Mouse (Mus musculus) intestine, embryonic 15.5 days (tissue): ENCODE data around the gene Ptprg. TPM values are rescaled to one million over a fixed set of nuclear protein-coding genes. Genes with fewer than 3 reads are reported as not detected.

Experiments
- ATAC-seq: fragments of 200-750 bp; cut with Nextera tagmentation; 2 replicates; pipeline ENCODE4 v1.8.0; 2017; ENCODE audit warnings: moderate TSS enrichment, moderate library complexity
- H3K27ac ChIP-seq: fragments of 300-500 bp; sonication (generic); 2 replicates; pipeline ENCODE4 v1.5.1; 2015; ENCODE audit warnings: mild to moderate bottlenecking, inconsistent platforms
- H3K27me3 ChIP-seq: fragments of 300-500 bp; sonication (generic); replicated peaks from 2 replicates; pipeline ENCODE4 v1.6.1; 2015; ENCODE audit warnings: inconsistent platforms
- H3K36me3 ChIP-seq: fragments of 300-500 bp; sonication (generic); 2 replicates; pipeline ENCODE4 v1.6.1; 2015; ENCODE audit warnings: inconsistent platforms
- H3K4me1 ChIP-seq: fragments of 300-500 bp; sonication (generic); replicated peaks from 2 replicates; pipeline ENCODE4 v1.6.1; 2015; ENCODE audit warnings: inconsistent platforms
- H3K4me2 ChIP-seq: fragments of 300-500 bp; sonication (generic); replicated peaks from 2 replicates; pipeline ENCODE4 v1.6.1; 2015; ENCODE audit warnings: mild to moderate bottlenecking, inconsistent platforms
- H3K4me3 ChIP-seq: fragments of 300-500 bp; sonication (generic); replicated peaks from 2 replicates; pipeline ENCODE4 v1.5.1; 2015; ENCODE audit warnings: inconsistent platforms
- H3K9ac ChIP-seq: fragments of 300-500 bp; sonication (generic); 2 replicates; pipeline ENCODE4 v1.6.1; 2015; ENCODE audit warnings: inconsistent platforms
- H3K9me3 ChIP-seq: fragments of 300-500 bp; sonication (generic); 2 replicates; pipeline ENCODE4 v1.6.1; 2016; ENCODE audit warnings: inconsistent platforms
- WGBS: fragments of 180-500 bp; shearing (Covaris S2); methylation state at CpG from one replicate; pipeline ENCODE4 v1.1.7; 2015; 5-methylcytosine and 5-hydroxymethylcytosine counted together
- polyA plus RNA-seq: library from polyadenylated mRNA; unstranded; fragments of >200 nt; fragmentation: Nextera tagmentation; extraction: Ambion mirVana; gene quantifications from 2 replicates; pipeline ENCODE4 v1.2.1, GENCODE M21; 2015

The Ptprg gene
- polyA plus RNA-seq, 1 experiment from 2014 or later = 18.7 TPM

DNA sequence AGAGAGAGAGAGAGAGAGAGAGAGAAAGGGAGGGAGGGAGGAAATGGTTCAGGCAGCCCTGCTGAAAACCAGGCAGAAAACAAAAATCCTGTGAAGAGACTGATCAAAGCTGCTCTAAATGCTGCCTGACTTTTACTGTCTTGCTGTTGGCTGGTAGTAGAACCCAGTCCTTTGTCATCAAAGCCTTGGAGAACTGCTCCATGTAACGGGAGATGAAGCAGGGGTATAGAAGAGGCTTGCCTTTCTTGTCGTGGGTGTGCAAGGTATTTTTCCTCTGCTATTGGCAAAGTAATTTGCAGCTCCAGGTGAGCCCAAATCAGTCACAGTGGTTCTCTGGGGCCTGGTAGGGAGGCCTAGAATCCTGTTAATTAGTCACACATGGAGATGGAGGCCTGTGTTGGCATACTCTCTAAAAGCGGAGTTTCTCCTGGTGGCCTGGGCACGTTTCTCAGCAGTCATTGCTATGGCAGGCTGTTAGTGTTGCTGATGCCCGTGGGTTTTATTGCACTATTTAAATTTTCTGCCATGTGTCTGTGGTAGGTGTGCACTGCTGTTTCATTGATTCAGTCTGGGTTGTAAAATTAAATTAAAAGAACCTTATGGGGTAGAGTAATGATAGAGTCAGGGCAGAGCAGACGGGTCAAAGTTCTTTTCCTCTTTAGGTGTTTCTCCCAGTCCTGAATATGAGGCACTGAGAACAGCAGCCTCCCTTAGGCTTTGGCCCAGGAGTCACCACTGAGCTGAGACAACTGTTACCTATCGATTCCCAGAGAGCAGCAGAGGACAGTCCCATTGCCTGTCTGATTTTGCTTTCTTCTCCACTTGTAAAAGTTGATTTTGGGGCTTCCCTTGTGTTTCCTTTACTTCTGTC lies 269.7 kb downstream of the Ptprg start:
- no peaks in the 10 kb centered on the region for H3K36me3 ChIP-seq
- no peak overlapping the region for H3K4me2 ChIP-seq
- 49% methylated on average over 7 of the region's 7 CpGs for WGBS
- no peak overlapping the region for H3K9ac ChIP-seq
- no peaks in the 10 kb centered on the region for H3K9me3 ChIP-seq
- H3K27ac ChIP-seq = no peak overlapping the region
- no peaks in the 10 kb centered on the region for H3K27me3 ChIP-seq
- peak; percentile 77 for ATAC-seq
- no peaks in the 10 kb centered on the region for H3K4me1 ChIP-seq
- no peak overlapping the region for H3K4me3 ChIP-seq

DNA sequence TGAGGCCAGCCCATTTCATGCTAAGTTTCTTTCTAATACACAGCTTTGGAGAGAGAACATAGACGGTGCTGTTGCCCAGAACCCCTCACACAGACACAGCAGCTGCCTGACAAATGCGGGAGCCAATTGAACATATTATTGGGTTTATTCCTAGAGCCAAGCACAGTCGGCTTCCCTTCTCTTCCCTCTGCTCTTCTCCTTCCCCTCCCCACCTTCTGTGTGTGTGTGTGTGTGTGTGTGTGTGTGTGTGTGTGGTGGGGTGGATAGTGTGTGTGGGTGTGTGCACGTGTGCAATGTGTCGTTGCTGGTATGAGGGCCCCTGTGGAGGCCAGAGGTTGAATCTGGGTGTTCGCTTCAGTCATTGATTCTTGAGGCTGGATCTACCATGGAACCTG lies 270.4 kb downstream of the Ptprg start:
- H3K9me3 ChIP-seq = no peaks in the 10 kb centered on the region
- H3K9ac ChIP-seq = no peak overlapping the region
- ATAC-seq = 0 out of 2 replicates have a peak, but pooled peaks have one; percentile 15
- H3K4me1 ChIP-seq = no peaks in the 10 kb centered on the region
- 74% methylated on average over 6 of the region's 6 CpGs for WGBS
- H3K4me2 ChIP-seq = no peak overlapping the region
- H3K36me3 ChIP-seq = no peaks in the 10 kb centered on the region
- H3K4me3 ChIP-seq = no peak overlapping the region
- H3K27ac ChIP-seq = no peak overlapping the region
- H3K27me3 ChIP-seq = no peaks in the 10 kb centered on the region

DNA sequence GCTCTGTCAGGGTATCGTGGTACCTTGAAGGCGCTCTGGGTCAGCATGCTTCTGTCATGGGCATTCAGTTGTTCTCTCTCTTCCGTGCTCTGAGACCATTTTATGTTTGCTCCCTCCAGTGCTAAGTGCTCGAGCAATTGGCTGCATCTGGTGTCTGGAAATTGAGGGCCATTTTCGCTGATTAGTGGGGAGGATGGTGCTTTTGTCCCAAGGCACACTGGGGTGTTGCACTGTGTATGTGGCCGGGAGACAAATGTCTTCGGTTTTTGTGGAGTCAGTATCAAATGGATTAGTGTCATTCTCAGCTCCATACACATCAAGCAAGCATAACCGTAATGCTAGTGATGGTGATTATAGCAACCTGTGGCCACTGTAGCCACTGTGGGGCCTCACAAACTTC lies 271.6 kb downstream of the Ptprg start:
- no peak overlapping the region for H3K9ac ChIP-seq
- ATAC-seq = no peak
- no peak overlapping the region for H3K4me3 ChIP-seq
- H3K27me3 ChIP-seq = no peaks in the 10 kb centered on the region
- no peaks in the 10 kb centered on the region for H3K36me3 ChIP-seq
- no peak overlapping the region for H3K27ac ChIP-seq
- WGBS = 83% methylated on average over 8 of the region's 8 CpGs
- H3K9me3 ChIP-seq = no peaks in the 10 kb centered on the region
- H3K4me2 ChIP-seq = no peak overlapping the region
- H3K4me1 ChIP-seq = no peaks in the 10 kb centered on the region

- Histone ChIP-seq H3K27ac (no peak overlapping the region), H3K9ac (no peak overlapping the region), H3K4me2 (no peak overlapping the region), H3K4me3 (no peak overlapping the region), H3K9me3 (no peaks in the 10 kb centered on the region), H3K4me1 (no peaks in the 10 kb centered on the region), H3K27me3 (no peaks in the 10 kb centered on the region), H3K36me3 (no peaks in the 10 kb centered on the region)
- ATAC-seq = no peak
- WGBS = 87% methylated on average over 2 of the region's 2 CpGs
Measured at GRCm38 (mm10) chr14:11825551-11825950, 272.2 kb downstream of the Ptprg start.

DNA sequence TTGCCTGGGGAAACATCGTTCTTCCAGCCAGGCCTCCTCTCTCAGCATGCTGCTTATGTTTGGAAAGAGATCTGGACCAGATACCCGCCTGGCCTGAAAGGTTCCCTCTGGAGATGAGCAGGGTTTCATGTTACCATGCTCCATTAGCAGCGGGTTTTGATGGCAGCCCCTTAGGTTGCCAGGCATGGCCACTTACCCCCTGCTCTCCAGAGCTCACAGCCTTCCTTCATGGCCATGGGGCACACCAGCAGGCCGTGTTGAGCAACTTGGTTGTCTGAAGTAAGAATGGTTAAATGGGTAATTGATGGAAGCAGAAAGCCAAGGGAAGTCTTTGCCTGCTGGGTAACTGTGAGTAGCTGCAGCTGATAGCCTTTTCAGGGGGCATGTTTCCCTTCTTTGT lies 274.8 kb downstream of the Ptprg start:
- no peak for ATAC-seq
- Histone ChIP-seq H3K4me2 (no peak overlapping the region), H3K4me3 (no peak overlapping the region), H3K27me3 (no peaks in the 10 kb centered on the region), H3K36me3 (no peaks in the 10 kb centered on the region), H3K9me3 (no peaks in the 10 kb centered on the region), H3K27ac (no peak overlapping the region), H3K9ac (no peak overlapping the region), H3K4me1 (no peaks in the 10 kb centered on the region)
- WGBS = 35% methylated on average over 4 of the region's 4 CpGs

- WGBS = 59% methylated on average over 3 of the region's 3 CpGs
- H3K4me3 ChIP-seq = no peak overlapping the region
- no peaks in the 10 kb centered on the region for H3K4me1 ChIP-seq
- H3K27ac ChIP-seq = no peak overlapping the region
- no peak overlapping the region for H3K4me2 ChIP-seq
- no peak for ATAC-seq
- H3K9ac ChIP-seq = no peak overlapping the region
- H3K36me3 ChIP-seq = no peaks in the 10 kb centered on the region
- no peaks in the 10 kb centered on the region for H3K9me3 ChIP-seq
- no peaks in the 10 kb centered on the region for H3K27me3 ChIP-seq
Measured at GRCm38 (mm10) chr14:11833678-11834077, 280.3 kb downstream of the Ptprg start.

DNA sequence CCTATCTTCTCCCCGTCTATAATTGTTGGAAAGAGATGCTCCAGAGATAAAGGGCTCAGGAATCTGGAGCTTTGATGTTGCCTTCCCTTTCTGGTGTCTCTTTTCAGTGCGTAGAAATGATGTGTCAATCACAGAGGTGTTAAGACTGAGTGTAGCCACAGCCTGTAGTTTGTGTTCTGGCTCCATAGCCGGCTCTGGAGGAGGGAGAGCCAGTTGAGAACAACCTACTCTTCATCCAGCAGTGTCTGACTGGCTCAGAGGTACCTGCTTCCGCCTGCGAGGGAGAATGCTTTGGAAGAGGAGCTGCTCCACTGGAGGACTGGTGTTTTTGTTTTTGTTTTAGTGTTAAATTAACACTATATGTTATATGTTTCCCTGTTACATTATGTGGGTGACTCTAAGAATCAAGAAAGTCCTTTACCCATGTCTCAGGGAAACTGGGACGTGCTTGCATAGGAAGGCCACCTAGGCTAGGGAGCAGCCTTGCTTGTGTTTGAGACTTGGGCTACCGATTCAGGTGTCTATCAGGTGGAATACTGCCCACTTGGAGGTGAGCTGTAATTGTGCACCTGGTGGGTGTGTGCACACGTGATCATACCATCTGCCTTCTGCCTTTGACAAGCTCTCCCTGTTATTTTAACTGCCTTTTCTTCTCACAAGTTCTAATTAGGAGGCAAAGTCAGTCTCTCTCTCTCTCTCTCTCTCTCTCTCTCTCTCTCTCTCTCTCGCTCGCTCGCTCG lies 282.5 kb downstream of the Ptprg start:
- no peak for ATAC-seq
- Histone ChIP-seq H3K9ac (no peak overlapping the region), H3K4me3 (no peak overlapping the region), H3K27ac (no peak overlapping the region), H3K36me3 (no peaks in the 10 kb centered on the region), H3K27me3 (no peaks in the 10 kb centered on the region), H3K4me2 (no peak overlapping the region), H3K4me1 (no peaks in the 10 kb centered on the region), H3K9me3 (no peaks in the 10 kb centered on the region)
- 80% methylated on average over 12 of the region's 12 CpGs for WGBS

DNA sequence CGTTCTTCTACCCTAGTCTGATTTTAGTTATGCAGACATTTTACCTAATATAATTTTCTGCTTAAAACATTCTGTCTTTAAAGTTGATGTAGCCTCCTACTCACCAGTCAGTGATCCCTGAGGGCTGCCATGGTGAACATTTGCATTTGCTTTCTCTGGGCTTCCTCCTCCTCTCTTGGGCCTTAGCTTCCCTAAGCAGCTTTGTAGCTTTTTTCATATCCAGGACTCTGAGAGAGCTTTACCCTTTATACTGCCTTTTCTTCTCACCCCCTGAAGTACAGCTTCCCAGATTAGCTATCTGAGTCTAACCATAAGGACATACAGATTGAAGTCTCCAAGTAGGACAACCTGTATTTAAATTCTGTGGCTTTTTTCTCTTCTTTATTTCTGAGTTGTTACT lies 284.4 kb downstream of the Ptprg start:
- no peak overlapping the region for H3K27ac ChIP-seq
- no peaks in the 10 kb centered on the region for H3K4me1 ChIP-seq
- no peak overlapping the region for H3K4me2 ChIP-seq
- no peaks in the 10 kb centered on the region for H3K9me3 ChIP-seq
- H3K36me3 ChIP-seq = no peaks in the 10 kb centered on the region
- no peak overlapping the region for H3K4me3 ChIP-seq
- WGBS = 92% methylated on average over 1 of the region's 1 CpGs
- H3K27me3 ChIP-seq = no peaks in the 10 kb centered on the region
- no peak overlapping the region for H3K9ac ChIP-seq
- ATAC-seq = no peak

- no peaks in the 10 kb centered on the region for H3K4me1 ChIP-seq
- no peaks in the 10 kb centered on the region for H3K36me3 ChIP-seq
- H3K27me3 ChIP-seq = no peaks in the 10 kb centered on the region
- no peak overlapping the region for H3K4me3 ChIP-seq
- no peak overlapping the region for H3K9ac ChIP-seq
- no peaks in the 10 kb centered on the region for H3K9me3 ChIP-seq
- no peak for ATAC-seq
- no peak overlapping the region for H3K27ac ChIP-seq
- 75% methylated on average over 4 of the region's 4 CpGs for WGBS
- no peak overlapping the region for H3K4me2 ChIP-seq
Measured at GRCm38 (mm10) chr14:11841621-11842020, 288.3 kb downstream of the Ptprg start.

GRCm38 (mm10) chr14:11852896-11853295 lies 299.6 kb downstream of the Ptprg start:
- no peak for ATAC-seq
- H3K27ac ChIP-seq = no peak overlapping the region
- H3K4me2 ChIP-seq = no peak overlapping the region
- WGBS = 81% methylated on average over 3 of the region's 3 CpGs
- H3K4me1 ChIP-seq = no peaks in the 10 kb centered on the region
- H3K36me3 ChIP-seq = no peaks in the 10 kb centered on the region
- H3K4me3 ChIP-seq = no peak overlapping the region
- no peaks in the 10 kb centered on the region for H3K9me3 ChIP-seq
- H3K9ac ChIP-seq = no peak overlapping the region
- no peaks in the 10 kb centered on the region for H3K27me3 ChIP-seq

DNA sequence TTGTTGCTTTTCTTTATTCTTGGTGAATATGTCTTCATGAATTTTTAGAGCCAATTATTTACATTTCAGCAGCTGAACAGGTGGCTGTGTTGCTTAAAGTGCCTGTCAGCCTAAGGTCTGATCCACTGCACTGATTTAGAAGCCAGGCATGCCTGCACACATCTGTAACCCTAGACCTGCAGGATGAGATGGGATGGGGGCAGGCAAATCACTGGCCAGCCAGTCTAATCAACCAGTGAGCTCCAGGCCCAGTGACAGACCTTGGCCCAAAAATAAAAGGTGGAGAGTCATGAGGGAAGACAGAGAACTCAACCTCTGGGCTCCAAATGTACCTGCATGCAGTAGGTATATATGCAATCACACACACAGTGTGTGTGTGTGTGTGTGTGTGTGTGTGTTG lies 302.2 kb downstream of the Ptprg start:
- Histone ChIP-seq H3K4me3 (no peak overlapping the region), H3K4me1 (no peaks in the 10 kb centered on the region), H3K9ac (no peak overlapping the region), H3K36me3 (no peaks in the 10 kb centered on the region), H3K27me3 (no peaks in the 10 kb centered on the region), H3K4me2 (no peak overlapping the region), H3K9me3 (no peaks in the 10 kb centered on the region), H3K27ac (no peak overlapping the region)
- ATAC-seq = no peak

DNA sequence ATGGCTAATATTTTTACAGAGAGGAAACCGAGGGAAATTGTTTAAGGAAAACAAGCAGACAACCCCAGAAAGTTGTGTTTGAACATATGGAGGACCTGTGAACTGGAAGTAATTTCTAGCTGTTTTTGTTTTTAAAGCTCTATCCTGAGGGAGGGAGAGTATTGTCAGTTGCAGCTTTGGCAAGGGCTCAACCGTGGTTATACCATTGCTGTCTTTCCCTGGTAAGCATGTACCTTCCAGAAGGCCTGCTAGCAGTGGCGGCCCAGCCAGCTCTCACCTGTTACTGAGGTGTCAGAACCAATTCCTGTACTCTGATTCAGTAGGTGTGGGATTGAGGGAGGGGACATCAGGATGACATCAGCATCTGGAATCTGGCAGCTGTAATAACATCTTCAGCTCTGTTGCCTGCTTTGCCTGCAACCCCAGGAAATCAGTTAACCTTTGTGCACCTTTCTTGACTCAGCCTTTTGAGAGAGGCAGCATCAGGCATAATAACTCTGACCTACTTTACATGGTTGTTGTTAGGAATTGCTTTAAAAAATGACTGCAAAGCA lies 304.7 kb downstream of the Ptprg start:
- no peak overlapping the region for H3K4me2 ChIP-seq
- H3K9ac ChIP-seq = no peak overlapping the region
- no peak for ATAC-seq
- no peaks in the 10 kb centered on the region for H3K4me1 ChIP-seq
- WGBS = 78% methylated on average over 3 of the region's 3 CpGs
- H3K4me3 ChIP-seq = no peak overlapping the region
- H3K27ac ChIP-seq = no peak overlapping the region
- H3K27me3 ChIP-seq = no peaks in the 10 kb centered on the region
- no peaks in the 10 kb centered on the region for H3K9me3 ChIP-seq
- no peaks in the 10 kb centered on the region for H3K36me3 ChIP-seq
